29 mouse cellular contexts compared by ENCODE assay signal in the genomic region with DNA sequence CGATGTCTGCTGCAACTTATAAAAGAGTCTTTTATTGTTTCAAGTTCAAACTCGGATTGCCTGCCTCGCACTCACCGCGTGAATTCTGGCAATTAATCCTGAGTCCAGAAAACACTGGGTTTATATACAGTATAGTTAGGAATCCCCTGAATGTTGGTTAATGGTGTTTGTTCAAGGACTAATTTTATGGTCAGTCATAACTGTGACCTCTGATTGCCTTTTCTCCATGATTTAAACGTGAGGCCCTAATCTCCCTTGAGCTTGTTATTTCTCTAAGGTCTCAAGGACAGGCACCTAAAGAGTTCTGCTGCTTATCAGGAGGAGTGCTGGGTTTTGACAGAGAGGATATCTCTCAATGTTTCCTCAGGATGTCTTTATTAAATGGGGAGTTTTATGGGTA. TPM values are rescaled to one million over a fixed set of nuclear protein-coding genes. Genes with fewer than 3 reads are reported as not detected.
"Had no signal": no experiment of that assay in that cellular context is flagged by ENCODE, and none has a peak within 500 bp of the region (broad histone marks: within the 10 kb centered on the region; RNA-seq: fewer than 3 reads in every experiment).

No protein-coding gene starts in this region.

- ATAC-seq: inflammation-experienced regulatory T-cells, adult 6 months; liver, embryonic 12.5 days; midbrain, embryonic 16.5 days had no signal

- H3K9ac ChIP-seq: liver, embryonic 12.5 days; liver, embryonic 15.5 days; midbrain, embryonic 12.5 days; neural tube, embryonic 13.5 days; stomach, embryonic 15.5 days had no signal

- H3K27me3 ChIP-seq: liver, embryonic 12.5 days; liver, embryonic 15.5 days; midbrain, embryonic 12.5 days; neural tube, embryonic 13.5 days; stomach, embryonic 15.5 days had no signal

- H3K36me3 ChIP-seq: liver, embryonic 12.5 days; liver, embryonic 15.5 days; midbrain, embryonic 12.5 days; neural tube, embryonic 13.5 days; stomach, embryonic 15.5 days had no signal

- H3K4me2 ChIP-seq: liver, embryonic 12.5 days; liver, embryonic 15.5 days; midbrain, embryonic 12.5 days; neural tube, embryonic 13.5 days; stomach, embryonic 15.5 days had no signal

- H3K4me3 ChIP-seq: layer of hippocampus, adult 2 months; liver, embryonic 12.5 days; liver, embryonic 15.5 days; midbrain, embryonic 12.5 days; myocyte; neural tube, embryonic 13.5 days; stomach, embryonic 15.5 days had no signal

- H3K27ac ChIP-seq: kidney, postnatal 0 days; layer of hippocampus, adult 2 months; liver, embryonic 12.5 days; liver, embryonic 15.5 days; midbrain, embryonic 12.5 days; neural tube, embryonic 13.5 days; stomach, embryonic 15.5 days had no signal

- H3K4me1 ChIP-seq: liver, embryonic 12.5 days; liver, embryonic 15.5 days; midbrain, embryonic 12.5 days; neural tube, embryonic 13.5 days; stomach, embryonic 15.5 days had no signal

- DNase-seq: kidney, adult 2 months; kidney, postnatal 25 days; layer of hippocampus, adult 9-11 months; liver; lung, adult 2 months; lung, postnatal 14 days; lung, postnatal 4 days; retina, postnatal 1 day; right cerebral cortex, postnatal 25 days; spleen, adult 18-20 months; thymus, postnatal 25 days had no signal

- H3K9me3 ChIP-seq: liver, embryonic 12.5 days; liver, embryonic 15.5 days; midbrain, embryonic 12.5 days; neural tube, embryonic 13.5 days; stomach, embryonic 15.5 days had no signal

RNA-seq across cellular contexts. Expression of gene Fam3b, which starts 7.4 kb away (rescaled TPM):
- total RNA-seq: layer of hippocampus, adult 2 months; layer of hippocampus, postnatal 25 days; left cerebral cortex, adult 18-20 months; left cerebral cortex, postnatal 25 days; monocyte, adult 5-6 weeks; neutrophil, adult 5-6 weeks had no signal
- polyA plus RNA-seq: kidney, adult 2 months; kidney, embryonic 14.5 days; kidney, postnatal 0 days; limb, embryonic 11.5 days; liver, embryonic 12.5 days; liver, embryonic 15.5 days; lung, embryonic 16.5 days; midbrain, embryonic 12.5 days; midbrain, embryonic 16.5 days; myocyte; neural tube, embryonic 13.5 days had no signal

RNA-seq across cellular contexts. Expression of gene Mx1, which starts 59.3 kb away (rescaled TPM):
- polyA plus RNA-seq: kidney, embryonic 14.5 days had no signal
